Mouse (Mus musculus): ENCODE data around the gene Plce1.

GRCm38 (mm10) chr19:38589466-38589865 is 108.6 kb downstream of the Plce1 start:
- no peak for TF ChIP-seq CTCF (IDR thresholded peaks at IDR 0.05; ENCODE audit: low read depth)
- TF ChIP-seq EP300 (IDR thresholded peaks at IDR 0.05; ENCODE audit: low read depth) = no peak
